Mouse (Mus musculus) spleen, embryonic (tissue): ENCODE measurements at regions not wholly inside any gene's neighbourhood (a gene's known extent, or its start where the extent isn't known, plus 50 kb on each side); places are given as distances from the start of the nearest gene placed in this dataset.

Experiments
- CTCF ChIA-PET: fragments of 350-600 bp; sonication (Branson Sonifier 250); formaldehyde crosslinking; loops from one replicate; lab custom pipeline; 2022; lab: Charles Lee

GRCm38 (mm10) chr9:14215171-14215782 is 59.6 kb upstream of the Sesn3 start:
- CTCF ChIA-PET = no interaction called here

DNA sequence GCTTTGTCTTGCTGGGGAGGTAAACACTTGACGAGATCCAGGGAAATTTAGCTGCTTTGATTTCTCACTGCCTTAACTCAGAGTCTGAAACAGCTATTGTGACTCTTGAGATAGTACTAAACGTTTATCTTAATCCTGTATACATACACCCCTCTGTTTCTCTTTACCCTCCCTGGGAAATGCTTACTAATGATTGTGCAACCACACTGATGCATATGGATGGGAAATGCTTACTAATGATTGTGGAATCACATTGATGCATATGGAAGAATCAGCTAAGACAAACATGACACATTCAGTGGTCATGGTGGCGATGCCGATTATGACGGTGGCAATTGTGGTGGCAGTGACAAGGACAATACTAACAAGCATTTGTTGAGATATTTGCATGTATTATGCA is 58.9 kb upstream of the Sesn3 start:
- CTCF ChIA-PET = no interaction called here

- CTCF ChIA-PET = no interaction called here
Observed at GRCm38 (mm10) chr9:14222936-14223335, 51.9 kb upstream of the Sesn3 start.
